Mouse (Mus musculus) R1 (cell line): ENCODE data around the gene 2310007B03Rik.

Experiments
- DNase-seq: peaks from one replicate; pipeline ENCODE4 v3.0.0-alpha.2; 2018; ENCODE audit warnings: low read depth, low spot score

2310007B03Rik gene

DNA sequence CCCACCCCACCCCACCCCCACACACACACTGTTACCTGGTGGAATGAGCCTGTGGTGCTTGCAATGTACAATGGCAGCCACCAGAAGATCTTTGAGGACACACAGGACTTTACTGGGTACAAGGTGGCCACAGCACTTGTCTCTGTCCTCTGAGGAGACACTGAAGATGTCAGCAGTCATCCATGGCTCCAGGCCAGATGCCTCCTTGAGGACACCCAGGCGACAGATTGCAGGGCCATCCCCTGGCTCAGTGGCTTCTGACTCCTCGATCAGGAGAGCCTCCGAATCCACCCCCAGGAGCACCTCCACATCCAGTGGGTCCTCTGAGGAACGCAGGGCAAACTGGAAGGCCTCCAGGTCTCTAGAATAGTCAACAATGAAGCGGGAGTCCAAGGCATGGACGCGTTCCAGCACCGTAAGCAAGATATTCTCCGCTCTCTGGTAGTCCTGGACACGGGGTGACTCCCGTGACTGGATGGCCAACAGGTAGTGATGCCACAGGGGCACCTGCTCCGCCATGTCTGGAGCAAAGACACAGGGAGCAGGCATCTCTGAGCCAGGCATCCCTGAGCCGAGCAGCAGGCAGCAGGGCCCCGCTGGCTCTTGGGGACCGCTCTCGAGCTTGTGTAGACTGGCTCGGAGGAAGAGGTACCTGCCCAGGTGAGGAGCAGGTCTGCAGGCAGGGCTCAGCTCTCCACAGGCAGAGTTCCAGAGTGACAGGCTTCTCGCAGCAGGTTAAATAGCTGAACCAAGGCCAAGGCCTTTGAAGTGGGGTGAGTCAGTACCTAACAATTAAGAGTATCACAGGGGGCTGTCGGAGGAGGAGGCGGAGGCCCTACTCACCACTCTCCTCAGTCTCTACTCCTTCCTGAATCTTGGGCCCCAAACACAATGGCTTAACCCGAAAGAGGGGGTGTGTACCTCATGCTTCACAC, 915 bp downstream of the 2310007B03Rik start:
- peak; percentile 25 for DNase-seq

DNA sequence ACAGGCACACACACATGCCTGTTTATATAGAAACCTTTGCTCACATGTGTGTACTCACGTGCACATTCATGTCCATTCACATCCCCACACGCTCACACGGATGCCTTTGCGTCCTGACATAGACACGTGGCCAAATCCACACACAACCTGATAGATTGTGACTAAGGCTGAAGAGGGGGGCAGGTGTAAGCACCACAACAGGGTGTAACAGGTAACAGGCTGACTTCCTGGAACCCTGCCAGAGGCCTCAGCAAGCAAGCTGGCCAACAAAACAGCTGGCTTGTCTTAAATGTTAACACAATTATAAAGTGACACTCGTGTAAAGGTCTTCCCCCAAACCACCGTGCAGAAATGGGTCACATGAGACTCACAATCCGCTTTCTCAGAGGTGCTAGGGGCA, 1.8 kb downstream of the 2310007B03Rik start:
- DNase-seq = no peak

DNA sequence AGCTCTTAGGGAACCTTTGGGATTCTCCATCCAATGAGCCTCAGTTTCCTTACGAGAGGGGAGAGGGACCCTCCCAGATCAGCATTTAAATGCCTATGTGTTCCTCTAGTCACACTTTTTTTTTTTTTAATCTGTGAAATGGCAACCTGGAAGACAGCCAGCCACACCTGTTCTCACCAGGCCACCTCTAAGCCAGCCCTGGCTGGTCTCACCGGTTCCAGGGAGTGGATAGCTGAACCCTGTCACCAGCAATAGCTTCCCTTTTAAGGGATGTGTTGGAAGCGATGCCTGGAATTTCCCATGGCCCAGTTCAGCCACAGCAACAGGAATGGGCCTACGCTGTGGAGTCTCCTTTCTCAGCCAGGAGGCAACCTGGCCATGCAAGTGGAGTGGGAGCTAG, 3.2 kb downstream of the 2310007B03Rik start:
- no peak for DNase-seq

DNA sequence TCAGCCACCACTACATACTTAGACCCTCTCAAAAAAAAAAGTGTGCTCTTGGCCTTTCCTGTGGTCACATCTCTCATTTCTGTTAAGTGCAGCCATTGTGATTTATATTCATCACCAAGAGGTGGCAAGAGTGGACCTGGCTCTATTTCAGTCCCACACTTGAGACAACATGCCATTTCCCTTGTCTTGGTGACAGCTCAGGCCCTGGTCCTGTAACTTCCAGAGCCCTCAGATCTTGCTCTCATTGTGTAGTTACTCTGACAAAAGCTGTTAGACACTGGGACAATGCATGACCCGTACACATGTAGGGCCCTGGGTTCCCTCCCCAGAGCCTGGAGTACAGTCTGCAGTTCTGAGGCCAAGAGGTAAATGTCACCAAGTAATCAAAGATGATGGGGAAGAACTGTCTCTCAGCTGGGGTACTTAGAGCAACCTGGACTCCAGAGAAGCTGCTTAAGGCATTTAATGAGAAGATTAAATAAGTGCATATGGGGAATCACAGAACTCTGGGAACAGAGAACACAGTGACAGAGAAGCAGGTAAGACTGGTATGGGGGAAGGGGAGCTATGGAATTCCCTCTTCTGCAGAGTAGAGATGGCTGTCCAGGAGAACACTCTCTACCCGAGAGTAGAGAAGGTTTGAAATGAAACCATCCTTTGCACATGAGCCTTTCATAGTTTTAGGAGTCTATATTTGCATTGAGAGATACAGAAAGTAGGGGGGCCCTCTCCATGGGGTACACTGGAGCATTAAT, 9.7 kb downstream of the 2310007B03Rik start:
- DNase-seq = no peak

DNA sequence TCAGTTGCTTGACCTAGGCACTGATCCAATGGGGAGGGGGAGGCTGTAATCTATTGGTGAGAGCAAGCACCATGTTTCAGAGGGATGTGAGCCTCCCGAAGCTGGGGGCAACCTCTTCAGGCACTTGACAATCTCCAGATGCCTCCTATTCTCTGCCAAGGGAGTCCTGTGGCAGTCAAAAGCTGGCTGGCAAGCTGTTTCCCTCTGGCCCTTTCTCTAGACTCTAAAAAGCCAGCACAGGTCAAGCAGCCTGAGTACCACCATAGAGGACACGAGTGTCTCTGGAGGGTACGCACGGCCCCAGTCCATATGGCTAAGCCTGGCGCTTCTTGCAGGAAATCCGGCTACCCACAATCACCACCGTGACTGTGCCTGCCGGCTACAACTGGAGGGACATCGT, 16.6 kb downstream of the 2310007B03Rik start:
- DNase-seq = no peak

DNA sequence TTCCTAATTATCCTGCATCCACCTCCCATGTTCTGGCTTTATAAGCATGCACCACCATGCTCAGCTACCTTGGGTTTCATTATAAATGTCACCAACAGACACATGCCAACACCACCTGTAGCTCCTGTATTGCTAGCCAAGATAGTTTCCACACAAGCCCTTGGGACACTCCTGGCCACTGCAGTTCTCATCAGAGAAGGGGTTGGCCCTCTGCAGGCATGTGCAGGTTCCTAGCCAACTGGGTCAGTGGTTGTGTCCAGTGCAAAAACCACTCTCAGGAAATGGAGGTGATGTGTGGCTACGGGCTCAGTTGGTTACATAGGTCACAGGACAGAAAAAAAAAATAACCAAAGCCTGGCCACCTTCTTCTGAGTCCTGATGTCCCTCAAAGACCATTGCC, 17.9 kb downstream of the 2310007B03Rik start:
- no peak for DNase-seq

DNA sequence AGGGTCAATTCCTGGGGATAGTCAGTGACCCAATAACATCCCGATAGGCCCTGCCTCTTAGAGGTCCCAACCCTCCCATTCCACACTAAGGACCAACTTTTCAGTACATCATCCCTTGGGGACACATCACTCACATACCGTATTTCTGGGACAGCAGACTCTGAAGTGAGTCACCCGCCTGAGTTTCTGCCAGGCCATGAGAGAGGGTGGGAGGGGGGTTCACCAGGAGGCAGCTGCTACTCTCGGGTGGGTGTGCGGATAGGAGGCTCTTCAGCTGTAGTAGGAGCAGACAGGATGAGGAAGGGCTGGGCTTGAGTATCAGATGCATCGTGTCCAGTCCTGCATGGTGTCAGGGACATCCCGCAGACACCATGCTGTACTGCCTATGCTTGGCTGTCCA, 21.0 kb downstream of the 2310007B03Rik start:
- no peak for DNase-seq

DNA sequence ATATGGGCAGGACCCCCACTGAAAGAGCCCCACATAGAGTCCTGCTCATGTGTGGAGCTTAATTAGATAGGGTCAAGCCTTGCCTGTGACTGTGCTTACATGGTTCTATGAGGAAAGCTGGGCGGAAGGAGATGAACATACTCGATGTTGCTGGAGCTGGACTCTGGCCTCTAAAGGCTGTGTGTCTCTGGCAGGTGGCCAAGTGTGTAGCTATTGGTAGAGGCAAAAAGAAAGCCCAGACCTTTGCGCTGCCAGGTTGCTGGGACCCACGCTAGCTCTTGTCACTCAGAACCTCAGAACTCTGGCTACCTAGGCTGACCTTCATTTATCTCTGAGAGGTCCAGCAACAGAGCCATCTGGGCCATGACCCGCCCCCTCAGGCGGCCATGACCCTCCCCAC, 22.2 kb downstream of the 2310007B03Rik start:
- DNase-seq = no peak

DNA sequence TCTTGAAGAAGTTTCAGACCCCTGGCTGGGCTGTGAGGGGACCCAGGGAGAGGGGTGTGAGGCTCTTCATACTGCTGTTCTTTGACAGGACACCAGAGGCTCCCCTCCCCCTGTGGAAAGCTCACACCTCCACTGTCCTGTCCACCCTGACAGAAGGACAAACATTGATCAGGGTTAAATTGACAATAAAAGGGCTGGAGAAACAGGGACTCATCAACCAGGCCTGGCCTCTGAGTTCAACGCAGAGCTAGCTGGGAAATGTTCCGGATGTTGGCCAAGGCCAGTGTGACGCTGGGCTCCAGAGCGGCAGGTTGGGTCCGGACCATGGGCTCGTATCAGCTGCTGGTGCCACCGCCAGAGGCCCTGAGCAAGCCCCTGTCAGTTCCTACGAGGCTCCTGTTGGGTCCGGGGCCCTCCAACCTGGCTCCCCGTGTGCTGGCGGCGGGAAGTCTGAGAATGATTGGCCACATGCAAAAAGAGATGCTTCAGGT, 25.7 kb downstream of the 2310007B03Rik start, which contains the start of gene Agxt:
Gene Agxt (plus strand): TSS at position 205 of the 491 bp plus-strand sequence.
- DNase-seq = no peak

DNA sequence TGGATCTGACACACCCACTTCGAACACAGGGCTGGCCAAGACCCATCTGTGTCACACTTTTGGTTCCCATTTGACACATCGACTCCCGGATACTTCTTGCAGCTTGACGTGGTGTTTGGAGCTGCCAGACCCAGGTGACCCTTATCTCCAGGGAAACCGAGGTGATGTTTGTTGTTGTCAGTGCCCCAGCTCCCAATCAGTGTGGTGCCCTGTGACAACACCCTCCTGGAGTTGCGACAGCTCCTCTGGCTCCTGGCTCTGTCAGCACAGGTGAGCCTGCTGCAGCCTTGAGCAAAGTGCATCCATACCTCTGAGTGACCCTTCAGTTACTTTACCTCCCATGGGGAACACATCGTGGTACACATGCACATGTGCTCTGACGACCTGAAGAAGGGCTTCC, 28.1 kb downstream of the 2310007B03Rik start:
- DNase-seq = no peak

DNA sequence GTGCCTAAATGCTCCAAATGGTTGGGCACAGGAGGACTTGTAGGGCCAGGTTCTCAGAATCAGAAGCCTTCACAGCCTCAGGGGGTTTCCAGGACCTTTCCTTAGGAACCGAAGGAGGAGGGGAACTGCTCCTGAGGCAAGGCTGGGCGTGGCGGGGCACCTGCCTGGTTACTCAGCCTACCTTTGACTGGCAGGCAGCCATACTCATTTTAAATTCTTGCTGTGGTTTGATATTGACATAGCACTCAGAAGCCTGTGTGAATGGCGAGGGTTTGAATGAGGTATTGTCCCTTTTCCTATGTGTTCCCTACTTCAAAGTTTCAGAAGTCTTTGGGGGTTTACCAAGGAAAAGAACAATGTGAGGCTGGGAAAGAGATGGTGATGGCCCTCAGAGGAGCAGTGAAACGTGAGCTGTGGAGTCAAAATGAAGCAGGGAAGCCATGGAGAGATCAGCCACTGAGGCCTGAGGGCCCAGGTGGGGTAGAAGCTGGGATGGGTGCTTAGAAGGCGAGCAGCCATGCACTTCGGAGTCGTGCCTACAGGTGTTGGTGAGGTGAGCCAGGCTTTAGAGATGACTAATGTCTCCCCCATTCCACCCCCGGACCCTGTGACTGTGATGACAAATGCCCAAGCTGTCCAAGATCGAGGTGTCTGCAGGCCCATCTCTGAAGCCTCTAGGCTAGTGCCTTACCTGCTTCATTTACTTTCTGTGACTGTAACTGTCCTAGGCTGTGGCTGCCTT, 30.3 kb downstream of the 2310007B03Rik start:
- DNase-seq = no peak

DNA sequence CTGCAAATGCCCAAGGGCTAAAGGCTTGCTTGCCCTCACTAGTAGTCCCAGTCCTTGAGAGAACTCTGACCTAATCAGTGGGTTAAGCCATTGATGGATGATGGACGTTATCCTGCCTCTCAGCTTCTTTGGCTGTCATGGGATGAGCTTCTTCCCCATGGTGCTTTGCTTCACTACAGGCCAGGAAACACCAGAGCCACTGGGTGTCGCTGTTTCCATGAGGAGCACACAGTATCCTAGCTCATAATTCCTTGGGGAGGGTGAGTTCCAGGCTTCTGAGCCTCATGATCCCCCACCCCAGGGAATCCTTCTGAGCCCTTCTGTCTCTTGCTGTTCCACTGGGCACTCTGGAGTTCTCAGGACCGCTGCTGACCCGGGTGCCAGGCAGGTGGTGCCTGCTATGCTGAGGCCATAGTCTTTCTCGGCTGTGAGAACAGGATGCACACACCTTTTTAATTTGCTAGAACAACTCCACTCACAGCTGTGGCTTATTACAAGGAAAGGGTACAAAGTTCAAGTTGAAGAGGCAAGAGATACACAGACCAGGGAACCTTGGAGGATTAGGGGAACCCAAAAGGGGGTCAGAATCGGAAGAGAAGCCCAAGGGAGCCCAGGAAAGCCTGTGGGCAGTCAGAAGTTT, 31.9 kb downstream of the 2310007B03Rik start:
- peak; percentile 74 for DNase-seq

DNA sequence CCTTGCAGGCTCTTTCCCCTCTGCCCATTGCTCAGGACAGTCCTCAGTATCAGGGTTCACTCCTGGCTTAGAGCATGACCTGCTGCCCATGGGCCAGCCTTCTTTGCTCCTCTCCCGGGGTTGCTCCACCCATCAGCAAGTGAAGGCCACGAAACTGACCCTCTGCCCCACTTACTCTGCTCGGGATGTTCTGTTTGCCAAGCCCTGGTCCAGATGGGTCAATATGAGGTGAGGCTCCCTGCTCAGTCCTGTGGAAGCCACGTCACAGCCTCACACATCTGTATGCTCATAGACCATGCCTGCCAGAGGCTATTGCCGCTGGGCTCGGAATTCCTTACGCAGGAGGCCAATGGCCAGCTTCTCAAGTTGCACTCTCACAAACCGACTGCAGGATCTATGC, 32.5 kb downstream of the 2310007B03Rik start:
- no peak for DNase-seq

DNA sequence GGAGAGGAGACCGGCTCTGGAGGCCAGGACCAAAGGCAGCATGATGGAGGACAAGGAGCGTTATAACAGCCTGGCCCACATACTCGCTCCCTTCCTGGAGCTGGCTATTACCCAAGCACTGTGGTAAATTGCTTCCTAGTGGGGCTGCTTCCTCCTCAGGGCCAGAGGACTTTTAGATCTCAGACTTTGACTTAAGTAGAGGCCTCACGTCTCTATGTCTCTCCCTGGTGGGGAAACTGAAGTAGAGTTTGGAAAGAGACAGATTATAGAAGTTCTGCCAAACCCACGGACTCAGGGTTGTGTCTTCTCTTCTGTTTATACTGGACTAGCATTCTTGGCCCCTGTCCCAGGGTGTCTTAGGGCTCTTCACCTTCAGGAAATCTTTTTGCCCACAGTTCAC, 35.5 kb downstream of the 2310007B03Rik start:
- DNase-seq = no peak

DNA sequence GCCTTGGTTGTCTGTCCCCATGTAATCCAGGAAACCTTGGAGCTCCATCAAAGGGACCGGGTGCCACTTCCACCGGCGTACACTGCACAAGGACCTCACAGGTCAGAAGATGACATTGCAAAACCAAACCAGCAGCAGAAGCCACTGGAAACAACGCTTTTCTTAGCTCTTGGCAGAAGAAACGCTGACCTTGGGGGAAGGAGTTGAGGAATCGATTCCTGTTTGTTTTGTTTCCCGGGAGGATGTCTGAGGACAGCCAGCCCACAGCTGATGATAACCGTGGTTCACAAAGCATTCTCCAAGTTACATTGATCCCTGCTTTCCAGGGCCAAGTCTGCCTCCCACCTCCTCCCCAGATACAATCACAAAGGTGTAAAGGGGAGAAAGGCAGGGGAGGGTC, 36.7 kb downstream of the 2310007B03Rik start:
- DNase-seq = no peak

DNA sequence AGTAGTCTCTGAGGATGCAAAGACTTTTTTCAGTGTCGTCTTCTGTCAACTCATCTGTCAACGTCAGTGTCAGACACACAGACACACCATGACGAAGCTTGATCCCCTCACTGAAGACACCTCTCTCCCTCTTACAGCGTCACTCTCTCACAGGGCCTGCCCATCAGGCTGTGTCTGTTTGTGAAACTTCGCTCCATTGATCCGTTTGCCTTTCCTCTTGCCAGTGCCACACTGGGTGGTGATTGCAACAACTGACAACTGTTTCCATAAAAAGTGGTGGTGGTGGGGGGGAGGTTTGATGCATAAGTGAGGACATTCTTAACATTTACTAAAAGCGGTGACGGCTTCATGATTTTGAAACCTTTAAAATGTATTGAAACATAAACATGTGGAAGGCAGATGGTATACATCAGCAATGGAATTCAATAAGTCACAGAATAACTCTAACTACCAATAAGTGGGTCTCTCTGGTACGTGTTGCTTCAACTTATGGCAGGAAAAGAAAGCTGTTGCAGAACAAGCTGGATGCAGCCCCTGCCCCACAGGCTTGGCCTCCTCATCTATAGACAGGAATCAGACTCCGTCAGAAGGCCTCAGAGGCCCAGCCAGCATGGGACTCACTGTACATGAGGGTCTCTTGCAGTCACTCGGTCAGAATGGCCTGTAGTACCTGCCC, 37.4 kb downstream of the 2310007B03Rik start:
- DNase-seq = no peak

DNA sequence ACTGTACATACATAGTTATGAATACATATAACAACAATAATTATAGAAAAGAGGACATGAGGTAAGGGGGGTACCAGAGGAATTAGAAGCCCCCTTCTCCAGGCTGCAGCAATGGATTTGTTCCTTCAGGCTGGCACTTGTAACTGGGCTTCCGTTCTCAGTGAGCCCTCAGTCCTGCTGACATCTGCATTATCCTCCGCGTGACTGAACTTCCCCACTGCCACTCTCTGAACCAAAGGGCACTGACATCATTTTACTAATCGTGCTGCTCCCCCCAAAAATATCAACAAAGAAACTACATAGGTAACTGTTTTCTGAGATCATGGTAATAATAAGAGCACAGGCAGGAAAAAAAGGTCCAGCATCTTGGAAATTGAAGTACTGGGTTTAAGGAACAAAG, 41.9 kb downstream of the 2310007B03Rik start:
- no peak for DNase-seq

DNA sequence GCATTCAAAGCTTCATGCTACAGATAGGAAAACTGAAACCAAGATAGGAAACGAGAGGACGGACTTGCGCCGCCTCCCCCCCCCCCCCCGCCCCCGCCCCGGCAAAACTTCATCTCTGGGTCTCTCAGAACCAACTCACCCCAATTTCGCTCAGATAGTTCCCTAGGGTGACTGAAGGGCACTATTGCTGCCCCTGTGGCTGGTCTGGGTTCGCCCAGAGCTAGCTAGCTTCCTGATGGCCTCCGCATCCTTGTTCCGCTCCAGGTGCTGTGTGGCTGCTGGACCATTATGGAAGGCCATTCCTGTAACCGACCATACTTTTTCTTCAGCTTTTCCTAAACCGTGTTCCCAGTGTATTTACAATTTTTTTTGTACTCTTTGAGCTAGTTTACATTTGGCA, 45.3 kb downstream of the 2310007B03Rik start:
- DNase-seq = no peak

DNA sequence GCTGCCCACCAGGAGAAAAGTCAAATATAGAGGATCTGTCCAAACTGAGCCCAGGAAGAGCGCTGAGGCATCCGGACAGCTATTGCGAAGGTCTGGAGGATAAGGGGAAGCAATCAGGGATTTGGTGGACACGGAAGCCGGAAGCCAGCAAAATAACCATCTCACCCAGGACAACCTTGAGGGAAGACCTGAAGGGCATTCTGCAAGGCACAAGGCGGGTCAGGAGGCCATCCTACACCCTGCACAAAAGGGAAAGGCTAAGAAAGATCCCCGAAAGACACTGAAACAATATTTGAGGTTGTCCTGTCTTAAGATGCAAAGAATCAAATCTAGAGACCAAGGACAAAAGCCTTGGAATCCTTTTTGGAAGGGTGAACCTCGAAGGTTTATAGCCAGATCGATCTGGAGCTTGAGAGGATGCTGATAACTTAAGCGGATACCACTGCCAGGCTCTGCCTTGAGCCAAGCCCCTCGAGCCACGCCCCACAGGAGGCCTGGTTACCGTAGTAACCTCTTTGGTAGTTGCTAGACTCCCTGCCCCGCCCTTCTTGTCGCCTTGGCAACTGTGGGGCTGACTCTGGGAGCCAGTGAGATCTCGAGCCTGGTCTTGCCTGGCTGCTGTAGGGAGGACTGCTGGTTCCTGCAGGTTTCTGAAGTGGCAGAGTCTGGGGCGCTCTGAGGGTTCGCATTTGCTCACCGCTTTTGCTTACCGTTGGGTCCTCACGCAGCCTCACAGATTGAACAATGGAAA, 45.9 kb downstream of the 2310007B03Rik start:
- peak; percentile 99 for DNase-seq

DNA sequence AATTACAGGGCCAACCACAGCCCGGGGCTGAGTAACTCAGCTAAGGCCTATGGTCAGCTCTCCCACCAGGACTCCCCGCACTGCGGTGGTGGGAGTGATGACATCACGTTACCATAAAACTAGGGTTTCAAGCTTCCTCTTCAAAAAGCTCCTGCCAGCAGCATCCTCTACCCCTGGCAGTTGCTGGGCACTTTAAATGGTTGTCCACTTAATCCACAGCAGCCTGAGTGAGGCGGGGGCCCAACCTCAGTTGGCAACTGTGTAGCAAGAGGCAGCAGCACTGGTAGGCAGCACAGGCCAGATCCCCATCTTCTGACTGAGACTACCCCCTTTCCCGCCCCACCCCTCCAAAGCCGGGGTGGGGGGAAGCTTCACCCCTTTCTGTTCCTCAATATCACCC, 58.0 kb downstream of the 2310007B03Rik start:
- DNase-seq = no peak
